Mouse (Mus musculus): ENCODE measurements around the gene Tmod4.

The Tmod4 gene

DNA sequence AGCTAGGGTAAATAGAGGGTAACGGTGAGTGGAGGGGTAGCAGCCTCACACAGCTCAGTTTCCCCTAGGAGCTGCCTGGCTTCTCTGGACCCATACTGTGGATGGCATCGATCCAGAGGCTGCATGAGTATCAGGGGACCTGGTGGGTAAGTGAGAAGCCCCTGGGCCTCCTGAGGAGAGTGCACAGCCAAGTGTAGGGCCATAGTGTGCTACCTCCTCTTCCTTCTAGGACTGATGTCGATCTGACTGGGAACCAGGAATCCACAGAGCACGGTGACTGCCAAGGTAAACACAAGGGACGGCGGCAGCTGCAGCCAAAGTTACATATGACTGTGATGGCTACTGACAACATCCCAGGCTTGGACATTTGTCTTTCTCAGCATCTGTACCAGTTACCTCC, 46.8 kb downstream of the Tmod4 start:
- in situ Hi-C loops (cut with MboI, MseI) = no loop called here

DNA sequence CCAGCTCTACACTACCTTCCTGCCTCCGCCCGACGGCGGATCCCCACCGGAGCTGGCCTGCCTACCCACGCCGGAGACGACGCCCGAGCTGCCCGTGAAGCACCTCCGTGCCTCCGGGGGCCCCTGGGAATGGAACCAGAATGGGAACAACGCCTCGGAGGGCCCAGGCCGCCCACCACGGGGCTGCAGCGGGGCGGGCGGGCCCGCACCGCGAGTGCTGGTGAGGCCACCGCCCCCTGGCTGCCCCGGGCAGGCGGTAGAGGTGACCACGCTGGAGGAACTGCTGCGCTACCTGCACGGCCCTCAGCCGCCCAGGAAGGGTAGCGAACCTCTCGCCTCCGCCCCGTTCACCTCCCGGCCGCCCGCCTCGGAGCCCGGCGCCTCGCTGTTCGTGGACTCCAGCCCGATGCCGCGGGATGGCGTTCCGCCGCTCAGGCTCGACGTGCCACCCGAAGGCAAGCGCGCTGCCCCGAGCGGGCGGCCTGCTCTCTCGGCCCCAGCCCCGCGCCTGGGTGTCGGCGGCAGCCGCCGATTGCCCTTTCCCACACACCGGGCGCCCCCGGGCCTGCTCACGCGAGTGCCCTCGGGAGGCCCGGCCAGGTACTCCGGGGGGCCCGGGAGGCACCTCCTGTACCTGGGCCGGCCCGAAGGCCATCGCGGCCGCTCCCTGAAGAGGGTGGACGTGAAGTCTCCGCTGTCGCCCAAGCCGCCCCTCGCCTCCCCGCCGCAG, 48.4 kb downstream of the Tmod4 start:
- in situ Hi-C loops (cut with MboI, MseI) = no loop called here

DNA sequence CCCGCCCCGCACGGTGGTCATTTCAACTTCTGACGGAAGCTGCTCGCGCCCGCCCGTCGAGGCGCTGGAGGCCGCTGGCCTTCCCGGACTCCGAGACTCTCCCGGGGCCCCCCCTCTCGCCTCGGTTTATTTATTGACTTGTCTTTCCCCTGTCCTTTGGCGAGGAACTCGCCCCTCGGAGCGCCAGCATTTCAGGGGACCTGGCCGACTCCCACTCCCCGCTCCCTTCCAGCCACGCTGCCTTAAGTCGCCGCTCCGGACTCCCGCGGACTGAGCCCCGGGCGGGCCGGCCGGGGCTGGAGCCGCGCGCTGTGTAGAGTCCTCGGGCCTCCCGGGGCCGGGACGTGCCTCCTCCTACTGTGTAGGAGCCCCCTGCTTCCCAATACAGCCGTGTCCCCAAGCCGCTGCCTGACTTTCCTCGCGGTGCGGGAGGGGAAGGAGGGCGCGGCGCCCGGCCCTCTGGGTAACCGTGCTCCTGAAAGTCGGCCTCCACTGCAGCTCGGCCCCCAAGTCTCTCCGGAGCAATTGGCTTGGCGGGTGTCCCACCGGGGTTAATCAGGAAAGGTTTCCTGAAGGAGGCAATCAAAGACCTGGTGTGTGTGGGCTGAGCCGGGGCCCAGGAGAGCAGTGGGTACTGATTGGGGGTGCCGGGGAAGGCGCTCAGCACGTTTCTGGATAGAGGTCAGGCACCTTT, 49.1 kb downstream of the Tmod4 start:
- in situ Hi-C loops (cut with MboI, MseI) = no loop called here

DNA sequence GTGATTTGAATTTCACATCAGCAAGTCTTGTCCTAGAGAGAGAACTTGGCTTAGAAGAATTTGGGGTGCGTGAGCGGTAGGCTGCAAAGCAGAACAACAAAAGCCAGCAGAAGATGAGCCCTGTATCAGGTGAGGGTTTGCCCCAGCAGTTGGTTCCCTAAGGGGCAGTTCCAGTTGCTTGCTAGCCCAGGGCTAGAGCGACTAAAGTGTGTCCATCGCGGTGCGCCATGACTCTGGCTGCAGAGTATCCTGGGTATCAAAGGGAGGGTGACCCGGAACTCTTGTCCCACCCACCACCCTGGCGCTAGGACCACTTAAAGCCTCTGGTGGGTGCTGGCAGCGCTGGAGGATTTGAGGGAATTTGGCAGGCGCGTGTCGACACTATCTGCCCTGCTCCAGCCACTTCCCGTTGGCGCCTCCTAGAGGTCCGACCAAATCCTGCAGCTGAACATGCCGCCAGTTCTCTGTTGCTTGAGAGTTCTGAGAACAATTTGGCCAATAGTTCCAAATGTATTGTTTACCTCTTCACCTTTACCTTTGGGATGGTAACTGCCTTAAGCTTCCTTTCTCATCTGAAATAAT, 49.8 kb downstream of the Tmod4 start:
- in situ Hi-C loops (cut with MboI, MseI) = no loop called here

DNA sequence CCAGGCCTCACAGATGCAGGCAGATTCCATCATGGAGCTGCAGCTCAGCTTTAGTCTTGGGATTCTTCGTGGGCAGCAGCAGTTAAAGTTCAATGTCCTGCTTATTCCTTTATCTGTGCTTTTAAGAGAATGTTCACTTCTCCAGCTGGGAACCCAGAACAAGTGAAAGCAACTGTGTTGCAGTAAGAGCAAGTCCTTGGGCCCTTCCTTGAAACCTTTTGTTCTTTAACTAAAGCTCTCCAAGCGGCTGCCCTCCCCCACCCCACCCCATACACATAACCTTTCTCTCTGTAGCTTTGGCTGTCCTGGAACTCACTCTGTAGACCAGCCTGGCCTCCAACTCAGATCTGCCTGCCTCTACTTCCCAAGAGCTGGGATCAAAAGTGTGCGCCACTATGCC, 52.2 kb downstream of the Tmod4 start:
- in situ Hi-C loops (cut with MboI, MseI) = no loop called here

DNA sequence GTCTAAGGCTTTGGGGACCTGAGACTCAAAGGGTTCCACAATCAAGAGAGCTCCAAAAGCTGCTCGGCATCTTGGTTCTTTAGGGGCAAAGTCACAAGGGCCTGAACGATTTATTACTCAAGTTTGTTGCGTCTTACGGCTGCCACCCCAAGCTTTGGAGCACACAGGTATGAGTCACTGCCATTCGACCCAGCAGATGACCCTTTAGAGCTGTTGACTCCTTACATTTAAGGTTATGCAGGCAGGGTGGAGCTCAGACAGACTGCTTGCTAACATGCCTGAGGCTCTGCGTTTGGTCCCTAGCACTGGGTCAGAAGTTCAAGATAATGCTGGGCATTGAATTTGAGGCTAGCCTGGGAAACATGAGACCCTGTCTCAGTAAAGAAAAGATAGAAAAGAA, 53.3 kb downstream of the Tmod4 start:
- in situ Hi-C loops (cut with MboI, MseI) = no loop called here
